26 mouse cellular contexts compared by ENCODE assay signal in the genomic region with DNA sequence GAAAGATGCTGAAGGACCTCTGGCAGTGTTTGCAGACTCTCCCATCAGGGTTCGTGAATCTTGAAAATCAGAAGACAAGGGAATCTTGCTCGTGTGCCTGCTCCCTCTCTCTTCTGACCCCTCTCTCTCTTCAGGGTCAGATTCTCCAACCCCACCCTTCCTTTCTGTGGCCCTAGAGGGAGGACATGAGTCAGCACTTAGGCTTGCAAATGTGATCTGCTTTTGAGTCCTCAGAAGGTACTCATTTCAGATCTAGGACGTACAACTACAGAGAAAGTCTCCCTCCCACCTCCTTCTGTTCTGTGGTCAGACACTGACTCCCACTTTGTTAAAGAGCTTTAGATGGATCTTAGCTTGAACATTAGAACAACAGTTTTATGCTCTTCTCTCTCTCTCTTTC.
A peak's percentile ranks its signal among the peaks of the same experiment; 100 is the strongest.
DNase-seq lines count a peak whose midpoint lies in the region; TF ChIP-seq lines count a peak whose summit lies in the region.
"Had no signal": no experiment of that assay in that cellular context is flagged by ENCODE, and none has a peak within 500 bp of the region (broad histone marks: within the 10 kb centered on the region; RNA-seq: fewer than 3 reads in every experiment).

No protein-coding gene starts in this region.

- H3K4me2 ChIP-seq in CH12.LX (ENCODE audit: insufficient read depth, low read depth, poor library complexity, severe bottlenecking) = peak overlapping the region; percentile 60; the same call in 1 of the 2 replicates
- H3K4me2 ChIP-seq: embryonic facial prominence, embryonic 15.5 days; heart, embryonic 15.5 days; hindbrain, embryonic 15.5 days; intestine, embryonic 15.5 days; lung, embryonic 15.5 days; midbrain, embryonic 11.5 days; stomach, embryonic 15.5 days had no signal

- DNase-seq in left cerebral cortex, adult 2 months (ENCODE audit: extremely low spot score in 1 of 2, low spot score in 2 of 2) = peak in 1 of 2 experiments; percentile 11
- no peak for DNase-seq in left cerebral cortex, postnatal 4 days
- peak; percentile 18 for DNase-seq in 3134 (ENCODE audit: extremely low read depth, insufficient read length, low spot score)
- no peak for DNase-seq in CH12.LX (ENCODE audit: extremely low read depth)
- peak; percentile 24 for DNase-seq in WW6 (ENCODE audit: low read depth, low spot score)
- DNase-seq in Muller cell, postnatal 12 days (ENCODE audit: inconsistent ontology term) = no peak
- no peak for DNase-seq in cerebellum, adult 11-12 months
- no peak for DNase-seq in kidney, adult 9 months
- DNase-seq: adrenal gland, postnatal 25 days; cerebellum, adult 18-20 months; cerebellum, postnatal 36 days; gastrocnemius, postnatal 25 days; heart, postnatal 4 days; kidney, postnatal 4 days; retina, postnatal 1 day; thymus, adult 2 months had no signal

- H3K36me3 ChIP-seq in CH12.LX (replicated peaks in 1 of 2; ENCODE audit: control insufficient read depth in 1 of 2, insufficient read depth in 1 of 2, low read length in 1 of 2) = no peaks in the 10 kb centered on the region
- H3K36me3 ChIP-seq: embryonic facial prominence, embryonic 15.5 days; heart, embryonic 15.5 days; hindbrain, embryonic 15.5 days; intestine, embryonic 15.5 days; limb, embryonic 10.5 days; lung, embryonic 15.5 days; stomach, embryonic 15.5 days had no signal

- H3K27ac ChIP-seq in left cerebral cortex, adult 2 months = 0 out of 2 replicates have a peak overlapping the region, but pooled peaks have one; percentile 44
- H3K27ac ChIP-seq in CH12.LX (ENCODE audit: insufficient read depth, low read depth) = no peak overlapping the region
- H3K27ac ChIP-seq: embryonic facial prominence, embryonic 15.5 days; heart, embryonic 15.5 days; hindbrain, embryonic 15.5 days; intestine, embryonic 15.5 days; limb, embryonic 10.5 days; liver, embryonic 14.5 days; lung, embryonic 15.5 days; macrophage; stomach, embryonic 15.5 days had no signal

- TF ChIP-seq POLR2A in CH12.LX (IDR thresholded peaks at IDR 0.05; ENCODE audit: low read depth, low read length) = no peak

- no peaks in the 10 kb centered on the region for H3K9me3 ChIP-seq in CH12.LX (replicated peaks; ENCODE audit: low read length)
- H3K9me3 ChIP-seq: embryonic facial prominence, embryonic 15.5 days; heart, embryonic 15.5 days; hindbrain, embryonic 15.5 days; intestine, embryonic 15.5 days; limb, embryonic 10.5 days; lung, embryonic 15.5 days; stomach, embryonic 15.5 days had no signal

- no peak overlapping the region for H3K4me3 ChIP-seq in left cerebral cortex, adult 2 months
- no peak overlapping the region for H3K4me3 ChIP-seq in CH12.LX (replicated peaks in 1 of 3; ENCODE audit: low read depth in 2 of 3, low read length in 2 of 3, poor library complexity in 1 of 3)
- H3K4me3 ChIP-seq: embryonic facial prominence, embryonic 15.5 days; heart, embryonic 15.5 days; hindbrain, embryonic 15.5 days; intestine, embryonic 15.5 days; limb, embryonic 10.5 days; lung, embryonic 15.5 days; stomach, embryonic 15.5 days had no signal

- dilution Hi-C loops in CH12.LX (cut with MboI; ENCODE audit: extremely low pct_ligation_motif_present, extremely low pct_unique_long_range_greater_than_20kb, low sequenced_read_pairs) = no loop called here

- H3K27me3 ChIP-seq in CH12.LX (replicated peaks) = no peaks in the 10 kb centered on the region
- H3K27me3 ChIP-seq: embryonic facial prominence, embryonic 15.5 days; heart, embryonic 15.5 days; hindbrain, embryonic 15.5 days; intestine, embryonic 15.5 days; lung, embryonic 15.5 days; stomach, embryonic 15.5 days had no signal

- peaks cover 25 to 65% of the 10 kb centered on the region in 2 experiments for H3K4me1 ChIP-seq in CH12.LX (ENCODE audit: control insufficient read depth in 1 of 2, insufficient read depth in 2 of 2)
- H3K4me1 ChIP-seq: embryonic facial prominence, embryonic 15.5 days; heart, embryonic 15.5 days; hindbrain, embryonic 15.5 days; intestine, embryonic 15.5 days; lung, embryonic 15.5 days; stomach, embryonic 15.5 days had no signal

- TF ChIP-seq RAD21 in CH12.LX (IDR thresholded peaks at IDR 0.05; ENCODE audit: low read depth, low read length) = no peak

- in situ Hi-C loops in CH12.LX (cut with MboI; ENCODE audit: low pct_ligation_motif_present, low pct_unique_long_range_greater_than_20kb, low sequenced_read_pairs) = no loop called here

- peak overlapping the region; percentile 41 for H3K9ac ChIP-seq in CH12.LX (ENCODE audit: insufficient read depth, low read depth)
- H3K9ac ChIP-seq: embryonic facial prominence, embryonic 15.5 days; heart, embryonic 15.5 days; hindbrain, embryonic 15.5 days; intestine, embryonic 15.5 days; liver, embryonic 14.5 days; lung, embryonic 15.5 days; stomach, embryonic 15.5 days had no signal

- peak; percentile 46; the same call in 1 of the 2 replicates for TF ChIP-seq EP300 in CH12.LX (IDR thresholded peaks at IDR 0.05; ENCODE audit: low read length)

- TF ChIP-seq CTCF in left cerebral cortex, adult 2 months (IDR thresholded peaks at IDR 0.05) = no peak
- no peak for TF ChIP-seq CTCF in CH12.LX (conservative IDR thresholded peaks at IDR 0.05 in 1 of 2, IDR thresholded peaks at IDR 0.05 in 1 of 2; ENCODE audit: low read depth in 2 of 2, low read length in 2 of 2)

- intact Hi-C loops in left cerebral cortex, adult 2 months (cut with DNase I) = loop anchor here (5.0 kb wide), 1 partner anchor 67 kb away; no protein-coding TSS in a partner anchor
- intact Hi-C loops in left cerebral cortex, postnatal 4 days (cut with DNase I) = no loop called here

- H3K79me2 ChIP-seq in CH12.LX (replicated peaks; ENCODE audit: control insufficient read depth, extremely low read depth, insufficient read depth, poor library complexity, severe bottlenecking) = no peaks in the 10 kb centered on the region

TF ChIP-seq in CH12.LX, 34 proteins besides CTCF, POLR2A, EP300 and RAD21:
- peak; percentile 24; the same call in 1 of the 2 replicates for TF ChIP-seq MEF2A (IDR thresholded peaks at IDR 0.05; ENCODE audit: borderline replicate concordance, low read depth, low read length)
- no peak for TF ChIP-seq NRF1 (IDR thresholded peaks at IDR 0.05; ENCODE audit: low read depth, low read length)
- no peak for TF ChIP-seq PAX5 (IDR thresholded peaks at IDR 0.05; ENCODE audit: low read length)
- TF ChIP-seq TCF12 (IDR thresholded peaks at IDR 0.05; ENCODE audit: low read depth, low read length) = 0 out of 2 replicates have a peak, but pooled peaks have one; percentile 48
- peak; percentile 86 for TF ChIP-seq MAFK (IDR thresholded peaks at IDR 0.05; ENCODE audit: insufficient replicate concordance, low read length)
- peak; percentile 52; the same call in 1 of the 2 replicates for TF ChIP-seq MAZ (IDR thresholded peaks at IDR 0.05; ENCODE audit: low read depth, low read length)
- TF ChIP-seq JUN (IDR thresholded peaks at IDR 0.05; ENCODE audit: insufficient read depth, low read depth, low read length) = peak; percentile 36; the same call in 1 of the 2 replicates
- peak; percentile 80 for TF ChIP-seq IRF4 (IDR thresholded peaks at IDR 0.05; ENCODE audit: low read depth, low read length)

Comparison
In these comparisons a context has a peak if more than half of its experiments do, and no peak if none do; other contexts are left out.
1. DNase-seq: peak in 3134 (single experiment) and WW6 (single experiment); none in left cerebral cortex, postnatal 4 days (single experiment), CH12.LX (single experiment), Muller cell, postnatal 12 days (single experiment), cerebellum, adult 11-12 months (single experiment) and kidney, adult 9 months (single experiment).